8 mouse cellular contexts compared by ENCODE assay signal in genomic region chr12:8921394-8922368, GRCm38 (mm10). TPM values are rescaled to one million over a fixed set of nuclear protein-coding genes. Genes with fewer than 3 reads are reported as not detected.
DNase-seq lines count a peak whose midpoint lies in the region; ATAC-seq lines count a peak whose summit lies in the region.

Laptm4a (plus strand) TSS chr12:8921664.

- H3K36me3 ChIP-seq in hindbrain, embryonic 14.5 days (replicated peaks; ENCODE audit: control insufficient read depth, insufficient read depth), result peaks cover 6% of the 10 kb centered on the region; the same call in 1 of the 2 replicates

- peak; percentile 99 for ATAC-seq in hindbrain, embryonic 14.5 days (ENCODE audit: low FRiP score)

- H3K9ac ChIP-seq in hindbrain, embryonic 14.5 days, result peak within 1 kb of the TSS; percentile 75

- DNase-seq in R1 (ENCODE audit: low read depth, low spot score), result peak; percentile 99
- peak; percentile 98 for DNase-seq in cerebellum, postnatal 25 days
- peak; percentile 95 to 96 for DNase-seq in frontal cortex, postnatal 25 days (ENCODE audit: low spot score in 2 of 2)
- DNase-seq in hindbrain, embryonic 14.5 days (ENCODE audit: low spot score), result peak; percentile 97
- DNase-seq in layer of hippocampus, postnatal 36 days, result peak; percentile 95 to 96
- DNase-seq in lung, postnatal 36 days, result peak; percentile 98
- peak; percentile 99 for DNase-seq in retina, postnatal 1 day
- peak; percentile 95 to 96 for DNase-seq in urinary bladder, adult 18-20 months (ENCODE audit: low spot score in 2 of 2)

- H3K4me2 ChIP-seq in hindbrain, embryonic 14.5 days (replicated peaks), result peak within 1 kb of the TSS; percentile 88

- under 1% methylated on average over 72 of the region's 73 CpGs for WGBS in hindbrain, embryonic 14.5 days

- no peaks in the 10 kb centered on the region for H3K27me3 ChIP-seq in hindbrain, embryonic 14.5 days (ENCODE audit: control insufficient read depth, insufficient read depth, low read length)

- peaks cover 30% of the 10 kb centered on the region for H3K4me1 ChIP-seq in hindbrain, embryonic 14.5 days (replicated peaks; ENCODE audit: control insufficient read depth, insufficient read depth, low read length)

- H3K27ac ChIP-seq in hindbrain, embryonic 14.5 days, result peak within 1 kb of the TSS; percentile 90

- peak within 1 kb of the TSS; percentile 57 for H3K4me3 ChIP-seq in hindbrain, embryonic 14.5 days (replicated peaks; ENCODE audit: low read length)

- no peaks in the 10 kb centered on the region for H3K9me3 ChIP-seq in hindbrain, embryonic 14.5 days (ENCODE audit: control insufficient read depth, low read length)

RNA-seq across cellular contexts. Expression of gene Laptm4a, which starts in this region (rescaled TPM):
- polyA plus RNA-seq in hindbrain, embryonic 14.5 days (2014; fragmentation: Nextera tagmentation; extraction: Ambion mirVana), result 173 and 189 TPM in 2 replicates
- 100 to 1,000 TPM; 211 to 225 TPM for total RNA-seq in layer of hippocampus, postnatal 36 days (2021)

Comparison
In these comparisons a context has a peak if more than half of its experiments do, and no peak if none do; other contexts are left out.
1. Peak in every context shown above with its lines: DNase-seq, ATAC-seq, H3K4me3 ChIP-seq and H3K27ac ChIP-seq.